Mouse (Mus musculus) brain, embryonic 14.5 days (tissue): ENCODE measurements at regions not wholly inside any gene's neighbourhood (a gene's known extent, or its start where the extent isn't known, plus 50 kb on each side); places are given as distances from the start of the nearest gene placed in this dataset.

ENCODE experiments used
- CTCF ChIP-seq: fragments of 200-500 bp; IDR thresholded peaks from 2 replicates; pipeline ENCODE4 v1.5.1; 2012; ENCODE audit warnings: inconsistent platforms, mild to moderate bottlenecking, moderate library complexity, borderline replicate concordance; ENCODE audit not compliant: insufficient read depth, insufficient read length; ENCODE audit errors: extremely low read depth
- POLR2A ChIP-seq: fragments of 200-500 bp; IDR thresholded peaks from 2 replicates; pipeline ENCODE4 v1.6.1; 2012; ENCODE audit warnings: mild to moderate bottlenecking, inconsistent platforms, borderline replicate concordance; ENCODE audit not compliant: poor library complexity, insufficient read depth, insufficient read length, severe bottlenecking; ENCODE audit errors: extremely low read depth

- no peak for TF ChIP-seq CTCF
- TF ChIP-seq POLR2A, result no peak
These were observed 207.2 kb upstream of the Prok2 start for GRCm38 (mm10) chr6:99933404-99933803.
